Mouse (Mus musculus): ENCODE measurements around the gene Depdc7. TPM values are rescaled to one million over a fixed set of nuclear protein-coding genes. Genes with fewer than 3 reads are reported as not detected.

Gene Depdc7
- total and polyA plus RNA-seq, 3 experiments = 0.86 to 1.4 (median 0.89) TPM

- WGBS = 71% methylated on average over 7 of the region's 7 CpGs
- Histone ChIP-seq H3K36me3 (ENCODE audit: control insufficient read depth, insufficient read depth, low read length) (no peaks in the 10 kb centered on the region), H3K27ac (no peak overlapping the region), H3K9ac (ENCODE audit: low read depth, low read length) (no peak overlapping the region), H3K4me3 (no peak overlapping the region), H3K4me1 (ENCODE audit: control insufficient read depth, insufficient read depth, low read length) (no peaks in the 10 kb centered on the region), H3K27me3 (ENCODE audit: control insufficient read depth, insufficient read depth, low read length) (no peaks in the 10 kb centered on the region), H3K79me2 (replicated peaks; ENCODE audit: control insufficient read depth, insufficient read depth, low read length) (no peaks in the 10 kb centered on the region)
- no peak for DNase-seq
- TF ChIP-seq POLR2A (IDR thresholded peaks at IDR 0.05; ENCODE audit: insufficient read depth, low read depth, low read length) (no peak), EP300 (IDR thresholded peaks at IDR 0.05; ENCODE audit: insufficient read depth, low read depth, low read length) (no peak), CTCF (IDR thresholded peaks at IDR 0.05) (no peak)
- intact Hi-C loops (cut with DNase I) = no loop called here
These were observed 1.5 kb downstream of the Depdc7 start for GRCm38 (mm10) chr2:104741015-104741758.

- no peak overlapping the region for H3K9ac ChIP-seq (ENCODE audit: low read depth, low read length)
- no peaks in the 10 kb centered on the region for H3K36me3 ChIP-seq (ENCODE audit: control insufficient read depth, insufficient read depth, low read length)
- no peak for DNase-seq
- H3K4me3 ChIP-seq = no peak overlapping the region
- intact Hi-C loops (cut with DNase I) = no loop called here
- no peaks in the 10 kb centered on the region for H3K4me1 ChIP-seq (ENCODE audit: control insufficient read depth, insufficient read depth, low read length)
- no peak overlapping the region for H3K27ac ChIP-seq
- H3K27me3 ChIP-seq (ENCODE audit: control insufficient read depth, insufficient read depth, low read length) = no peaks in the 10 kb centered on the region
- H3K79me2 ChIP-seq (replicated peaks; ENCODE audit: control insufficient read depth, insufficient read depth, low read length) = no peaks in the 10 kb centered on the region
- no peak for TF ChIP-seq POLR2A (IDR thresholded peaks at IDR 0.05; ENCODE audit: insufficient read depth, low read depth, low read length)
- no peak for TF ChIP-seq CTCF (IDR thresholded peaks at IDR 0.05)
- TF ChIP-seq EP300 (IDR thresholded peaks at IDR 0.05; ENCODE audit: insufficient read depth, low read depth, low read length) = no peak
- whole genome bisulfite sequencing = 72% methylated on average over 7 of the region's 7 CpGs
These were observed 2.3 kb downstream of the Depdc7 start for GRCm38 (mm10) chr2:104740248-104740949.

DNA sequence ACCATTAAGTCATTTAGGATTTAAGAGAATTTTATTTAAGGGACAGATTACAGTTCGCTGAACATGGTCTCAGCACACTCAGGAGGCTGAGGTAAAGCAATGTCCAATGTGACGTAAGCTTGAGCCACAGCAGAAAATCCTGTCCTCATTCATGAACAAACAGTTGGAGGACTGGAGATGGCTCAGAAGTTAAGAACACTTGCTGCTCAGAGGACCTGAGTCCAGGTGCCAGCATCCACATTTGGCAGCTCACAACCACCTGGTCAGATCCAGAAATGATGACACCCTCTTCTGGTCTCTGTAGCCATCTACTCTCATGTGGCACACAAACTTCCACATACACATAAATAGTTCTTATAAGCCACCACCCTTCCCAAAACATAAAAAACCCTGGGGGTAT, 3.0 kb downstream of the Depdc7 start:
- no peak overlapping the region for H3K4me3 ChIP-seq
- H3K79me2 ChIP-seq (replicated peaks; ENCODE audit: control insufficient read depth, insufficient read depth, low read length) = no peaks in the 10 kb centered on the region
- TF ChIP-seq EP300 (IDR thresholded peaks at IDR 0.05; ENCODE audit: insufficient read depth, low read depth, low read length) = no peak
- no peak for TF ChIP-seq POLR2A (IDR thresholded peaks at IDR 0.05; ENCODE audit: insufficient read depth, low read depth, low read length)
- no peak for TF ChIP-seq CTCF (IDR thresholded peaks at IDR 0.05)
- H3K36me3 ChIP-seq (ENCODE audit: control insufficient read depth, insufficient read depth, low read length) = no peaks in the 10 kb centered on the region
- intact Hi-C loops (cut with DNase I) = no loop called here
- no peaks in the 10 kb centered on the region for H3K27me3 ChIP-seq (ENCODE audit: control insufficient read depth, insufficient read depth, low read length)
- no peak overlapping the region for H3K9ac ChIP-seq (ENCODE audit: low read depth, low read length)
- no peak for DNase-seq
- no peaks in the 10 kb centered on the region for H3K4me1 ChIP-seq (ENCODE audit: control insufficient read depth, insufficient read depth, low read length)
- no peak overlapping the region for H3K27ac ChIP-seq
- 95% methylated on average over 2 of the region's 2 CpGs for WGBS

GRCm38 (mm10) chr2:104736241-104736640, 6.4 kb downstream of the Depdc7 start:
- no peak for DNase-seq
- H3K4me3 ChIP-seq = no peak overlapping the region
- 77% methylated on average over 7 of the region's 7 CpGs for WGBS

GRCm38 (mm10) chr2:104732562-104733256, 10.0 kb downstream of the Depdc7 start:
- DNase-seq = no peak
- Histone ChIP-seq H3K27me3 (ENCODE audit: control insufficient read depth, insufficient read depth, low read length) (no peaks in the 10 kb centered on the region), H3K4me1 (ENCODE audit: control insufficient read depth, insufficient read depth, low read length) (no peaks in the 10 kb centered on the region), H3K9ac (ENCODE audit: low read depth, low read length) (no peak overlapping the region), H3K27ac (no peak overlapping the region), H3K79me2 (replicated peaks; ENCODE audit: control insufficient read depth, insufficient read depth, low read length) (no peaks in the 10 kb centered on the region), H3K4me3 (no peak overlapping the region), H3K36me3 (ENCODE audit: control insufficient read depth, insufficient read depth, low read length) (no peaks in the 10 kb centered on the region)
- intact Hi-C loops (cut with DNase I) = no loop called here
- no peak for TF ChIP-seq EP300 (IDR thresholded peaks at IDR 0.05; ENCODE audit: insufficient read depth, low read depth, low read length)
- no peak for TF ChIP-seq POLR2A (IDR thresholded peaks at IDR 0.05; ENCODE audit: insufficient read depth, low read depth, low read length)
- TF ChIP-seq CTCF (IDR thresholded peaks at IDR 0.05) = no peak
- 66% methylated on average over 7 of the region's 7 CpGs for WGBS

More at GRCm38 (mm10) chr2:104736241-104736640, 6.4 kb downstream of the Depdc7 start:
- no peak overlapping the region for H3K9ac ChIP-seq (ENCODE audit: low read depth, low read length)
- H3K27ac ChIP-seq = no peak overlapping the region
- no peak for TF ChIP-seq EP300 (IDR thresholded peaks at IDR 0.05; ENCODE audit: insufficient read depth, low read depth, low read length)
- no peak for TF ChIP-seq POLR2A (IDR thresholded peaks at IDR 0.05; ENCODE audit: insufficient read depth, low read depth, low read length)
- TF ChIP-seq CTCF (IDR thresholded peaks at IDR 0.05) = no peak
- H3K36me3 ChIP-seq (ENCODE audit: control insufficient read depth, insufficient read depth, low read length) = no peaks in the 10 kb centered on the region
- H3K4me1 ChIP-seq (ENCODE audit: control insufficient read depth, insufficient read depth, low read length) = no peaks in the 10 kb centered on the region
- H3K79me2 ChIP-seq (replicated peaks; ENCODE audit: control insufficient read depth, insufficient read depth, low read length) = no peaks in the 10 kb centered on the region
- no peaks in the 10 kb centered on the region for H3K27me3 ChIP-seq (ENCODE audit: control insufficient read depth, insufficient read depth, low read length)
- intact Hi-C loops (cut with DNase I) = no loop called here

All from heart, adult 2 months (tissue).